Mouse (Mus musculus) adrenal gland, adult (tissue): ENCODE data around the gene Arl14.

Source experiments
- DNase-seq, 2 experiments: peaks; one replicate each; pipeline ENCODE4 v3.0.0; 2022 to 2023; ENCODE audit warnings: low spot score in 1 of 2; ENCODE audit not compliant: inconsistent age in 2 of 2

Gene Arl14

DNA sequence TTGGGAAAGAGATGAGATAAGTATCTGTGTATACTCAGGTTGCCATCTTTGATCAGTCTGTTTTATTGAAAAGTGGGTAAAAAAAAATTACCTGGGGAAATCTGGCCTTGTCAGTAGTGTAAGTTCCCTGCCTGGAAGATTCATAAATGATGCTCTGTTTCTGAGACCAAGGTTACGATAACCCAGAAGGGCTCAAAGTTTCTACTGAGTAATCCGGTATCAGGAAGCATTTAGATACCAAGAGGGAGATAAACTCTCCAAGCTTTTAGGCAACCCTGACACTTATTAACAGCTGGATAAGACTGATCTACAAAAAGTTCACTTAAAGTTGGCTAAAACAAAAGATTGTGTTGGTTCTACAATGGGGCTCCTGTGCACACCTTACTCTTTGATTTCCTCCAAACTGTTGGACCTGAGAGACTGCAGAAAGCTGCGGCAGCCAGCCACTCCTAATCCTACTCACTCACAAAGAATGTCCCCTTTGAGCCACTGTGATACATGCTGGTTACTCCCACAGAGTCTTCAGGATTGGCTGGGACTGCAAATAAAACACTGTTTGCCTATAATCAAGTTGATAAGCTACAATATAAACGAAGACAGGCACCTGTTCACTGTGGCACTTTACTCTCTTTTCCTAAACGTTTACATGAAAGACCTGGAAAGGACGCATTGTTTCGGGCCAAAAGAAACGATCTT lies at the start of gene Arl14:
Gene Arl14, plus strand, starts transcription at position 614 of the 696 bp plus-strand sequence.
- DNase-seq: no peak

DNA sequence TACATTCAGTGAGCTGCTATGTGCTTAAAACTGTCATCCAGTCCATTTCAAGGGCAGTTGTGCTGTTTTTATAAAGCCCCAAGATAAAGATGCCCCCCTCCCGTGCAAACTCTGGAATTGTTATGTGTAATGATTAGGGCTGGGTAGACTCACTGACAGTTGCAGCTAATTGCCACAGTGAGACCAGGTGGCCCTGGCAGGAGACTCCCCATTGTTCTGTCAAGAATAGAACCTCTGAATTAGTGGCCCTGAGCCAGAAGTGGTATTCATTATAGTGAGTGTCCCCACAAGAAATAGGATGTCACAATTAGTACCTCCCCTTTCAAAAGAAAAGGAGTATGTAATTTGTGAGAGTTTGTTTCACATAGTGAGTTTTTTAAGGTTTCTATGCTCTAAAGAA lies 47.0 kb upstream of the Arl14 start:
- DNase-seq: no peak

DNA sequence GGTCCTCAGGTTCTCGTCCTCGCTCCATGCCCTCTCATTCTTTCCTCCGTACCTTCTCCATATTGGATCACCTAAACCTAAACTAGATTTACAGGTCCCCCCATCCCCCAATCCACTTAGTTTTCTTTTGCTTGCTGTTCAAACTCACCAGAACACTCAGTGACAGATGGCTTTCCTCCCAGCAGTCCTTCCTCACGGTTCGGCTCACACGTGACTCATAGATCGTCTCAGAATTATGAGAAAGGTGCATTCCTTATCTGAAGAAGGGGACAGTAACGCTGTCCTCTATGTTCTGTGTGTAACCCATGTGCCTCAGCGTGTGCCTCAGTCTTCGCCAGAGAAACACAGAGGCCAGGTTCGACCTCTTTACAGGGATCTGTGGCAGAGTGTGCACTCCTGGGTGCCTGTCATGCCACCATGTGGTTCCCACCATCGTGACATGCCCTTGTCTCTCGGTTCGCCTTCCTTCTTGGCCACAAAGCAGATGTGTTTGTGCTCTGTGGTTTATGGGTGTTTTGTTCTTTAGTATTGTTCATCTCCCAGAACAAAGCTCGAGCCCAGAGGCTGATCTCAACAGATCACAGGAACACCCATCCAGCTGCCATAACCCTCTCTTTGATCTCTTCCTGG lies 44.9 kb upstream of the Arl14 start:
- DNase-seq: peak; percentile 33 to 65

DNA sequence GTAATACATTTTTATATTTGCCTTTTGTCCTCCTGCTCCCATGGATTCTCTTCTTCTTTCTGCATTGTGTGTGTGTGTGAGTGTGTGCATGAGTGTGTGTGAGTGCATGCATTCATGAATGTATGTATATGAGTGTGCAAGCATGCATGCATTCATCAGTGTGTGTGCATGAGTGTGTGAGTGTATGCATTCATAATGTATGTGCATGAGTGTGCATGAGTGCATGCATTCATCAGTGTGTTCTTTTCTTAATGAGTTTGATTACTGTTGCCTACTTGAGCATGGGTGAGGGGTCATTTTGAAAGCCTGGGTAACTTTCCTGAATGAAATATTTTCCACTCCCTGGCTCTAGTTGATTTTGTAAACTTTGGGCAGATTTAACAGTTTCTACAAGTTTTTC lies 44.3 kb upstream of the Arl14 start:
- no peak for DNase-seq

DNA sequence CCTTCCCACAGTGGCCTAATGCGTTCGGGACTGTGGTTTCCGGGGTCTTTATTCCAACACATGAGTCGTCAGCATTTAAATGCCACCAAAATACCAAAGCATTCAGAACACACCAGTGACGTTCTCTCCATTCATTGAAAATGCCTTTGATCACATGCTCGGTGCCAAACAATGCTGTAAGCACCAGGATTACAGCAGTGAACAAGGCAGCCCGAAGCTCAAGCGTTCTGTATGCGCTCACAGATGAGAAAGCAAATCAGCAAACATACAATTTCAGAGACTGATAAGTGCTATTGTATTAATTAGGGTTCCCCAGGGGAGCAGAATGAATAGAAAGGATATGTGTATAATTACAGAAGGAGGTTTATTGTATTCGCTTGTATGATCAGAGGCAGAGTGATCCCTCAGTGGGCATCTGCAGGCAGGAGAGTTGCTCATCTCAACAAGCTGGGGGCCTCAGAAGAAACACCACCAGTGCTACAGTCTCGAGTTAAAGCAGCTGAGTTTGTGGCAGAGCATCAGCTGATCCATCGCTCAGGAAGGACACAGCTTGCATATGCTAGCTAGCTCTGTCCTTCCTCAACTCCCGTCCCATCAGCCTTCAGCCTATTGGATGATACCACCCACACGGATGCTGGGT lies 43.7 kb upstream of the Arl14 start:
- no peak for DNase-seq

DNA sequence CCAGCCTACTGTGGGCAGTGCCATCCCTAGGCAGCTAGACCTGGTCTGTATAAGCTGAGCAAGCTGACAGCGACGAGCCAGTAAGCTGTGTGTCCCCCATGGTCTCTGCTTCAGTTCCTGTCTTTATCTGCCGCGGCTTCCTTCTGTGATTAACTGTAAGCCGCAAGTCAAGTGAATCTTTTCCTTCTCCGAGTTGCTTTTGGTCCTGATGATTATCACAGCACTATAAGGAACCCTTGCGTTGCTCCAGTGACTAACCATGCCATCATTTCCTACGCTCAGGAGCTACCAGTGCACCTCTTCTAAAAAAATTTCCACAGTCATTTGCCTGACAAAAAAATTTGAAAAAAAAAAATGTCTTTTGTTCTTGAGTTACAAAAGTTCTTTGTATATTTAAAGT lies 40.7 kb upstream of the Arl14 start:
- DNase-seq: no peak

DNA sequence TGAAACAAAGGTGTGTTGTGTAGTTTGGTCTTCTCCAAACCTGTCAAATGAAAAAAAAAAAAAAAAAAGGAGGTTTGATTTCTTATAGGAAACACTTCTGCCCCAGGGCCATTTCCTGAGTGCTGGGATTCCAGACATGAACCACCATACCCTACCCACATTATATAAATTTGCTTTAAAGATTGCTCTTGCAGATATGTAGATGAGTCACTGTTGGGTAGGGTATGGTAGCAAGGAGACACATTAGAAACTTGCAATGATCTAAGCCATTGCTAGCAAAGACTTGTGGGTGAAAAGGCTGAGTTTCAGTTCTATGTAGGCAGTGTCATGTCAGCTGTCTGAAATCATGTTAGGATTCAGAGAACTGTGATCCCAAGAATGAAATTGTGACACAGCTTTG lies 40.0 kb upstream of the Arl14 start:
- DNase-seq: no peak

DNA sequence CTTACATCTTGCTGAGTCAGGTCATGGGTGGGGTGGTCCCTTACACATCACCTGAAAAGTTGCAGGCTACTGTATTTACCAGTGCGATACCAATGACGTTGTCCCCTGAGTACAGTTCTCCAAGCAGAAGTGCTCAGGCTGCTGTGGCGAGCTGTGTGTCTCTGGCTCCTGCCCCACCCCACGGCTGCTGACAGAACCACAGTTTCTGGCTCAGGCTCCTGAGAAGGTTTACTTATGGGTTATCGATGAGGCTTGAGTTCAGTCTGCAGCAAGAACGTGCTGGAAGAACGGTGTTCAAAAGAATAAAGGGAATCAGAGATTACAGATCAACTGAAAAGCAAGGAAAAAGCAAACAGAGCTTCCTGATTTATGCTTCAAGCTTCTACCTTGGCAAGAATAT lies 37.0 kb upstream of the Arl14 start:
- no peak for DNase-seq

DNA sequence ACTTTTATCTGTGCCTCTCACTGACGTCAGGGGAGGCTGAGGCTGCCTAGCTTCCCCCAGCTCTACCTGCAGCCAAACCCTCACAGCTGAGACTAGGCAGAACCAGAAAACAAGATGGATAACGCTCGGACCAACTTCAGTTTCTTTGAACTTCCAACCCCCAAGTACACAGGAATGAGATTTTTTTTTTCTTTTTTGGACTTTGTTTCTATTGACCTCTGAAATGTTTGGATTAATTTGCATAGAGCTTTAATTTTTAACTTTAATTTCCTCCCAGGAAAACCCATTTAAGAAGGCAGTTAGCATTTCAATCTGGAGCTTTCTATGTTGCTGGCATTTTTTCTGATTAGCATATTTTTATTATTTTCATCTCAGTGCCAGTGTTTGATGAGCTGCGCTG lies 36.2 kb upstream of the Arl14 start:
- DNase-seq: no peak

DNA sequence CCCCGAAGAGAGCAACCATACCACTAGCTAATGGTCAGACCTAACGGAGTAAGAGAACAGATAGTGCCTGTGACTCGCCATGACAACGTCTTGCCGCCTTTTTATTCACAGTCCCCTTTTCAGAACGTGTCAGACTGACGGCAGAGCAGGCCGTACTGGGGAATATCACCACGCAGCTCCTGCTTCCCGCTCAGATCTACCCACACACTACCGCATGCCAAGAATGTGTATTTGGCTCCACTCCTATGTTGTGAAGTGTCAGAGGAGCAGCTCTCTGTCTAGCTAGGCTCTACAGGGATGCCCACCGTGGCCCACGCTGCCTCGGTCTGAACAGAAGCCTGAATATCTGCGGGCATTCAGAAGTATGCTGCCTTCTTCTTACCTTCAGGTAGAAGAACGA lies 35.6 kb upstream of the Arl14 start:
- no peak for DNase-seq

DNA sequence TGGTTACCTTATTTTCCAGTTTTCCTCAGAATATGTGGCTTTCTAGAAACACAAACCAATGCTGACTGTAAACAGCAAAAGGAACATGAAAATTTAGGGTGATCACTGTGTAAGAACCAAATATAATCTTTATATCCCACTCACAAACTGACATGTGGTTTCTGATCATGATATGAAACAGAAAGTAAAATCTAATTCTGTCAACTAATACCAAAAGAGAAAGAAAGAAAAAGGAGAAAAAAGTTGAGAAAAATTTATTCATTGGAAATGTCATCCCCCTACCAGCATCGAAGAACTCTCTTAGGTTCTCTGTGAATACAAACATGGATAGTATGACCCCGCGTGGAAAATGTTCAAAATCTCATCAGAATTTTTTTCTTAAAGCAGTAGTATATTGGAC lies 29.2 kb upstream of the Arl14 start:
- DNase-seq: no peak

DNA sequence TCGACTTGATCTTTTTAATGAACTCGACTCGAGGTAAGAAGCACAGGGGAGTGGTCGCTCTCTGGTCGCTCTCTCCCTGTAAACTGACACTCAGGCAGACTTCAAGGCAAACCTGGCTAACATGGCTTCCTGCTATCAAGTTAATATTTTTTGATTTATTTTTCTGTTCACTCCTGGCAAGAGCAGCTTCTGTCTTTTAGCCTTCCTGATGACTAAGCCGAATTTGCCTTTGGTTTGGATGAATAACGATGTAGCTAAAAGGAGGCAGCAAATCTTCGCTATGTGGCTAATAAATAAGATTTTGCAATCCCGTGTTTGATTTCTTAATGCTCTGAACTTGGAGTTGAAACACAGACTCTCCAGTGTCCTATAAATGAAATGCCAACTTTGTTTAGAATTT lies 27.7 kb upstream of the Arl14 start:
- peak in 1 of 2 experiments; percentile 75 for DNase-seq

DNA sequence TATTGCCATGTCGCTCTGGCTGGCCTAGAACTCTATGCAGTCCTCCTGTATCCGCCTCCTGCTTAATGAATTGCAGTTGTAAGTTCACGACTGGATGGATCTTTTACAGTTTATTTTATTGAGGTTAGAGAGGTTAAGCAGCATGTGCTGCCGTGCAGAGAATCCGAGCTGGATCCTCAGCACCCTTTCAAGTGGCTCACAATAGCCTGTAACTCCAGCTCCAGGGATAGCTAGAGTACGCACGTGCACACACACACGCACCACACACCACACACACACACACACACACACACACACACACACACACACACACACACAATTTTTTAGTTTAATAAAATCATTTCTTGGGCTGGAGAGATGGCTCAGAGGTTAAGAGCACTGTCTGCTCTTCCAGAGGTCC lies 27.0 kb upstream of the Arl14 start:
- DNase-seq: no peak

DNA sequence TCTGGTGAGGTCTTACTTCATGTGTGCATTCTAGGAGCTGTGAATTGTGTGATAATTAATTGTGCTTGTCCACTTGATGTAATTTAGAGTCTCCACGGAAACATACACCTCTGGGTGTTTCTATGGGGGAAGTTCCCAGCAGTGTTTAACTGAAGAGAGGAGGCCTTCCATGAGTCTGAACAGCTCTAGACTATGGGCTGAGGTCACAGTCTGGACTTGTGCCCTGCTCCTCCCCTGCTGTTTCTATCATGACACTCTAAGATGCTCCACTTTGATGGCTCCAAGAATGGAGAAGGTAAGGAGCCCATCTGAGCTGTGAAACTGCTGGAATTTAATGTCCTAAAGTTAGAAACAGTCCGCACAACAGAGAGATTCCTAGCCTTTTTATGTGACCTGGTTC lies 24.1 kb upstream of the Arl14 start:
- DNase-seq: no peak

DNA sequence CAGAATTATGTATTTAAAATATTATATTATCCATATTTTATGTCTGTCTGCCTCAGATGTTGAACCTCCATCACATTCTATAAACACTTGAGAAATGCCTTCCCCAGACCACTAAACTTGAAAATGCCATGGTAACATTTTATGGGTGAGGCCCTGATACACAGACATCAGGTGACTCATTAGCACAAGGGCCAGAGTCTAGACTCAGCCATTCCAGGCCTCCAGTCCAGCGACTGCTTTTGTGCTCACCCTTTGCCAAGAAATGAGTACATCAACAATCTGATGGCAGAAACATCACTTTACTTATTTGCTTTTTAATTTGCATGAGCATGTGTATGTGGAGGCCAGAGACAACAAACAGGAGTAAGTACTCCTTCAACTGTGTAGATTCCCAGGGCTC lies 22.0 kb upstream of the Arl14 start:
- no peak for DNase-seq

DNA sequence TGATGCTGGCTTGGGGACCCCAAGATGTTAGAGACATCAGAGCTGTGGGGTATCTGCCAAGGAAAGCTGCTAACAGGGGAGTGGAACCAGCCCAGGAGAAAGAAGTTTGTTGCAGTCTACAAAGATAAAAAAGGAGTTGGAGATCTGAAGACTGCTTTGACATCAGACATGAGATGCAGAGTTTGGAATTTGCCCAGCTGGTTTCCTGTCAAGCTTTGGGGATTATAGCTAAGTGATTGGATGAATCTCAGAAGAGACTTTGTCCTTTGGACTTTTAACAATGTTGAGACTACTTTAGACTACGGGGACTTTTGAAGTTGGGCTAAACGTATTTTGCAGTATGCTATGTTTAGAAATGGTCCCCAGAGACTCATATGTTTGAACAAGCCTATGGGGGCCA lies 21.0 kb upstream of the Arl14 start:
- no peak for DNase-seq

DNA sequence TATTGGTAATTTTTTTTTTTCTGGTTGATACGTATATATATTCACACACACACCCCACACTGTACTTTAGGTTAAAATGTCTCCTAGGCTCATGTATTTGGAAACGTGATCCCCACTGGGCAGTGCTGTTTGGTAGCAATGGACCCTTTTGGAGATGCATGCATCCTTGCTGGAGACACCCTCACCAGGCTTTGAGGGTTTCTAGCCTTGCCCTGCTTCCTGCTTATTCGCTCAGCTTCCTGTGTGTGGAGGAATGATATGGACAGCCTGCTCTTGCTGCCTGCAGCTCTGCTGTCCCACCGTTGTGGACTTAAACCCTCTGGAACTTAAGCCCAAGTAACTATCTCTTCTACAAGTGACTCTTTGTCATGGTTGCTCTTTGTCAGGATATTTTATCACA lies 19.3 kb upstream of the Arl14 start:
- DNase-seq: no peak

DNA sequence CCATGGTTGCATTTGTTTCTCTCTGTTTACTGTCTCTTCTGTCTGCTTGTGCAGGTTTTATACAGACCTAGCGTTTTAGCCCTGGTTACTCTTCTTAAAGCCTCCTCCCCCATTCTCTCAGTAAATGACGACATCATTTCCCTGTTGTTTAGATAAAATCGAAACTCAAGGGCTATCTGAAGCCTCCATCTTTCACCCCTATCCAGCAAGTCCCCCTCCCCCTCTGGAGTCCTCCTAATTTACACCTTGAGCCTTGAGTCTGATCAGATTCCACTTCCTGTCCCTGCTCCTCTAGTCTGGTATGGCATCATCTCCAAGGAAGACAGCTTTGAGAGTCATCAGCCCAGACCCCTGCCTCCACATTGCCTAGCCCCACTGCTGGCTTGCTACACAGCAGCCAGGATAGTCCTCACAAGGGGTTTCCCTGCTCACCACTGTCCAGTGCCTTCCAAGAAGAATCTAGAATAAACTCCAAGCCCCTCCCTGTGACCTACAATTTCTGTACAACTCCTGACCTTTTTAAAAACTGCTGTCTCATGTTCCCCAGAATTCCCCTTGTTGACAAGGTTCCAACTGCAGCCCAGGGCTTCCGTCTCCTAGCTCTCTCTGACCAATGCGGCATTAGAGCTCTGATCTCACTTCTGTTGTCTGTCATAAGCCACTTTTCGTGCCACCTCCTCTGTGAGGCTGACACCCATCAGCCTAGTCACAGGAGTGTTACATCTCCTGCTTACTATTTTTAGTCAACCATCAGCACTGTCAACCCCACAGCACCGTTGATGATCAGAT lies 16.8 kb upstream of the Arl14 start:
- DNase-seq: peak; percentile 69 to 84

DNA sequence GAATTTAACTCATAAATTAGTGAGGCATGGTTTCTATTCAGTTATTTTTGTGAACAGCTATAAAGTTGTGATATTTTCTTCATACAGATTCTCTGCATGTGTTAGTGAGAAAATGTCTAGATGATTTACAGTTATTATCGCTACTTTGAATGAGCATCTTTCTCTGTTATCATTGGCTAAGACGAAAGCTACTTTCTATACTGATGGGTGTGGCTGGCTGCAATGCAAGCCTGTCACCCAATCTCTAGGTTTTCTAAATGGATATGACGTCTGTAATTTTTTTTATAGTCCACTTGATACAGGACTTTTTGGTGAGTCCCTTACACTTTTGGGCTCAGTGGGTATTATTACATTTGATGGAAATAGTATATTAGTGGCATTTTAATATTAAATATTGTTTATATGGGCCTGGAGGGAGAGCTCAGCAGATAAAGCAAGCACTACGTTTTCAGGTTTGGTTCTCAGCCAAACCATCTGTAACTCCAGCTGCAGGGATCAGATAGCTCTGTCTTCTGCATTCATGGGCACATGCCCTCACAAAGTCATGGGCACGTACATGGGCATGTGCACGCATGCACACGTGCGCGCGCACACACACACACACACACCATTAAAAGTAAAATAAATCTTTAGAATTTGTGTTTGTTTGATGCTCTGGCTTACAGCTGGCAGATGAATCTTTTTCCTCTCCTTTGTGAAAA lies 15.9 kb upstream of the Arl14 start:
- no peak for DNase-seq

DNA sequence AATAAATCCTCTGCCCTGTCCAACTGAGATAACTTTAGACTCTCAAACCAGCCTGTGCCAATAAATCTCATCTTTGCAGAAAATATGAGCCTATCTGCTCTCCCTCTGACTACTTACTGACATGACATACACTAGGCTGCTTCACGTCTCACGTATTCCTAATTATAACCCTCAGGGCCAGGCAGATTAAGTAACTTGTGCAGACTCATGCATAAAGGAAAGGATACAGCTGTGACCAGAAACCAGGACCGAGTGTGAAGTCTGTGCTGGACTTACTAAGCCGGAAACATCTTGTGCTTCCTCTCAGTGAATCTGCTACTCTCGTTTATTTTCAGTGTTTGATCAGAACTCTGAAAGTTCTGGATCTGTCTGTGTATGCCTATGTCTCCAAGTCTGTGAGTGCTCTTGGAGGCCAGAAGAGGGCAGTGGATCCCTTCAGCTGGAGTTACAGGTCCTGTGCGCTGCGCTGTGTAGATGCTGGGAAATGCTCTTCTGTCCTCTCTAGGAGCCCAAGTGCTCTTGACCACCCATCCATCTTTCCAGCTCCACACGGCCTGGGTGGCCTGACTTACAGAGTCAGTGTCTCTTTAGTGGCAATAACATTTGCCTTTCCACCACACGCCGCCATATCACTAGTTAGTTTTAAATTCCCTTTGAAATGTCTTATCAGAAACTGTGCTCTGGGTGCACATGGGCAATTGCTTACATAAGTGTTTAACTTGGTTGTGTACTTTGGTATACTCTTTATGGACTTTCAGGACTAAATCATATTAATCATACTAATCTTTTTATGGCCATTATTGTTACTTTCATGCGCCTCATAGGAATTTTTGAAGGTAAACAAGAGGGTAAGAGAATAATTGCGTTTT lies 13.5 kb upstream of the Arl14 start:
- peak; percentile 28 to 53 for DNase-seq
